Mouse (Mus musculus): ENCODE measurements around the gene Sult2b1. TPM values are rescaled to one million over a fixed set of nuclear protein-coding genes. Genes with fewer than 3 reads are reported as not detected.

The Sult2b1 gene
- total RNA-seq, 2 experiments from 2014 or later, result 11.4 to 13.8 TPM

DNA sequence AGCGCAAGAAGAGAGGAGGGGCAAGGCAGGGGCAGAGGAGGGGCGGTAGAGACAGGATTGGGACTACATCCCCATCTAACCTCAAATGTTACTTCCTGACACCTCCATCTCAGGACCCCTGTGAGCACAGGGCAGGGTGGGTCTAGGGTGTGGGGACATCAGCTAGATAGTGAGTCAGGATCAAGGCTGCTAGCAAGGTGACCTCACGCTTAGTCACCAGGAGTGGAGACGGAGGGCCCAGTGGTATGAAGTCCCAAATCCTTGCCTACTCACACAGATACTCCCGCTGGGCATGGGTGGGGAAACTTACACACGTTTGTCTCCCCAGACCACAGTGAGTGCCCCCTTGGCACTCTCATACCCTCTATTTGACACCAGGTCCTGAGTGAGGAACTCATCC, 18.1 kb upstream of the Sult2b1 start:
- intact Hi-C loops (cut with DNase I), result no loop called here
- no peak for DNase-seq (ENCODE audit: low spot score in 2 of 2)

DNA sequence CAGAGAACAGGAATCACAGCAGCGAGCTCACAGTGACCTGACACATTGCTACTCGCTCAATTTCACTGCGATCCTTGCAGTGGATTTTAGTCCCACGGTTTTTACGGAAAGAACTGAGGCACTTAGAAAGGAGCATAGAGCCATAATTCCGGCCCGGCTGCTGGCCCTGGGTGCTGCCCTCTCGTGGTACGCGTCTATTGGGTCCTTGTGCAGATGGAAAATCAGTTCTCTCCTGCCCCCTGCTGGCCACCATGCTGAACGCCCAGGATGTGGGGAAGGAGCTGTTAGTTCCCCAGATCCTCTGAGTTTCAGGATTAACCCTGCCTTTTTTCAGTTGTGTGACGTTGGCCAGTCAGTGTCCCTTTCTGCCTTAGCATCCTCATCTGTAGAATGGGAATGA, 16.9 kb upstream of the Sult2b1 start:
- DNase-seq (ENCODE audit: low spot score in 2 of 2), result peak; percentile 88 to 91
- intact Hi-C loops (cut with DNase I), result no loop called here

DNA sequence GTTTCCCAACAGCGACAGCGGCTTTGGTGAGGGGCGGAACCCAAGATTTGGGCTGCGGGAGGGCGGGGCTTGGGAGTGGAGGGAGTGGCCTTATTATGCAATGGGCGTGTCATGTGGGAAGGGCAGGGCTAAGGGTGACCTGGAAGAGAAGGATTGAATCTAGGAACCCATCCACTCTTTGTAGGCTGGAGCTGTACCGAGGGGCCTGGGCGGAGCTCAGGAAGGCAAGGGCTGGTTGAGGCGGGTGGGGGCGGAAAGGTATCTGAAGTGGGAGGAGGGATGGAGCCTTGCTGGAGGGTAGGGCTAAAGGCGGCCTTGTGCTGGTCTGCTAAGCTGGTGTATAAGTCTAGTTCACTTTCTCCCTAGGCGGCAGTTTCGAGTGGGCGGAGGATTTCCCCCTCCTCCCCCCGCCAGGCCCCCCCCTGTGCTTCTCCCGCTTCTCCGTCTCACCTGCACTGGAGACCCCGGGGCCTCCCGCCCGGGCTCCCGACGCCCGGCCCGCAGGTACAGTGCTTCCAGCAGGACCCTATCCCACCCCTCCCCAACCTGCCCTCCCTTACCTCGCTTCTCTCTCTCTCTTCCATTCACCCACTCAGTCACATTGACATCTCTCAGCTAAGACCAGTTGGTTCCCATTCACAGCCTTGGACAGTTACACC, 16.2 kb upstream of the Sult2b1 start:
- DNase-seq (ENCODE audit: low spot score in 2 of 2), result no peak
- intact Hi-C loops (cut with DNase I), result loop anchor here (1.0 kb wide), 1 partner anchor 61 kb away; no protein-coding TSS in a partner anchor

DNA sequence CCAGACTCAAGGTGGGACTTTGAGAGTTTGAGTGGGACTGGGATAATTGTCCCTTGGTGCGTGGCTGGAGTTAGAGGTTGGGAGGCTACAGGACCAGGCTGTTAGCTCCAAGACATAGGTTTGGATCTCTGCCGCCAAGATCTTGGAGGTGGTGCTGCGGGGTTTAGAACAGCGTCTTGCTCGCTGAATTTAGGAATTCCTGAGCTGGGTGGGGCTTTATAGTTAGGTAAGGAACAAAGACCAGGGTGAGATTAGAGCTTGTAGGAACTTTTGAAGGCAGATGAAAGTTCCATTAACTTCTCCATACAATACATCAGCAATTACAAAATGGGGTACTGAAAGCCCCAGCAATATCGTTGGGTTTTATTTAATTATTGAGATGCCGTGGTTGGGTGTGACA, 15.5 kb upstream of the Sult2b1 start:
- DNase-seq (ENCODE audit: low spot score in 2 of 2), result no peak
- intact Hi-C loops (cut with DNase I), result loop anchor here (1.0 kb wide), 1 partner anchor 61 kb away; no protein-coding TSS in a partner anchor

DNA sequence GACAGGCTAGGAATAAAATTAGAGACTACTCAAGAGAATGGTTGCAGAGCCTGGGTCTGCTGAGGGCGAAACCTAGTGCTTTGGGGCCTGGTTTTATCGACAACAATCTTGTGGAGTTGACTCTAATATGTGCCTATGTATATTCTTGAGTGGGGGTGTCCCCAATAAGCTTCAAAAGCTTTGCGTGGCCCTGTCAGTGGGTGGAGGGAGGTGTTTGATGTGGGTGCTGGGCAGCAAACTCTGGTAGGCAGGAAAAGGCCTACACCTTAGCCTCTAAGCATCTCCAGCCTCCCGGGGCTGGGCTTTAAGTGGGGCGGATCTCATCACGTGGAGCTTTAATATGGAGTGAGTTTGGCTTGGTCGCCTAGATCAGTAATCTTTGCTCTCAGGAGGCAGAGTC, 14.5 kb upstream of the Sult2b1 start:
- intact Hi-C loops (cut with DNase I), result no loop called here
- no peak for DNase-seq (ENCODE audit: low spot score in 2 of 2)

DNA sequence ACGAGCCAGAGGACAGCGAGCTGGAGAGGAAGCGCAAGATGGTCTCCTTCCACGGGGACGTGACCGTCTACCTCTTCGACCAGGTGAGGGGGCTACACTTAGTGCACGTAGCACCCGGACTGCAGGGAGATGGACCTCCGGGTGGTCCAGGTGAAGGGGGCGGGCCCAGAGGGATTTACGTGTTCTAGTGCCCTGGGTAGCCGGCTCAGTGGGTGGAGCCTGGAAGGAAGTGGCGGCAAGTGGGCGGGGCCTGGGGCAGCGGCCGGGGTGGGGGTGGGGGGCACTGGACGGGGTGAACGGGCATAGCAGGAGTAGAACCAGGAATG, 14.0 kb upstream of the Sult2b1 start:
- intact Hi-C loops (cut with DNase I), result no loop called here
- DNase-seq (ENCODE audit: low spot score in 2 of 2), result no peak

DNA sequence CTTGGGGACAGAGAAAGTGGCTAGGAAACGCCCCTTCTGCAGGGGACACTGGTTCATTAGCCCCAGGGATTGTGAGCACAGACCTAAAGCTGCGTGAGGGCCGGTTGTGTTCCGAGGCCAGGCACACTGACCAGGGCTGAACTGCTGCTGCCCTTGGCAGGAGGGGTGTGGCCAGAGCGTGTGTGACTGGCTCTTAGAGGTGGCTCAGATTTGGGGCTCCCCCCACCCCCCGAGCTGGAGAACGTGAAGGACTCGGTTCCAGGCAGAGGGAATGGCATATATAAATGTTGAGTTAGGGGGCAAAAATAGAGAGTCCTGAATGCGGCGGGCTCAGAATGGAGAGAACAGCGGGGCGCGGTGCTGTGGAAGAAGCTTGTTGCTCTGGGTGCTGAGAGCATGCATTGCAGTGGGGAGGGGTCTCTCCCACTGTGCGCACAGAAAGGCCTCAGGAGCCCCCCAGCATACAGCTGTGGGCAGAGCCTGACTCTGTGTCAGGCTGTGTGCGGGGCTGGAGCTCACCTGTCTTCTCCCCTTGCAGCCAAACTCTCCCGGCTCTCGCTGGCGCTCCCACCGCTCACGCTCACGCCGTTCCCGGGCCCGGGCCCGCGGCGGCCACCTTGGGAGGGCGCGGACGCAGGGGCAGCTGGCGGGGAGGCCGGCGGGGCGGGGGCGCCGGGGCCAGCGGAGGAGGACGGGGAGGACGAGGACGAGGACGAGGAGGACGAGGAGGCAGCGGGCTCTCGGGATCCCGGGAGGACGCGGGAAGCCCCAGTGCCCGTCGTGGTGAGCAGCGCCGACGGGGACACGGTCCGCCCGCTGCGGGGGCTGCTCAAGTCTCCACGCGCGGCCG, 13.4 kb upstream of the Sult2b1 start:
- intact Hi-C loops (cut with DNase I), result no loop called here
- DNase-seq (ENCODE audit: low spot score in 2 of 2), result no peak

DNA sequence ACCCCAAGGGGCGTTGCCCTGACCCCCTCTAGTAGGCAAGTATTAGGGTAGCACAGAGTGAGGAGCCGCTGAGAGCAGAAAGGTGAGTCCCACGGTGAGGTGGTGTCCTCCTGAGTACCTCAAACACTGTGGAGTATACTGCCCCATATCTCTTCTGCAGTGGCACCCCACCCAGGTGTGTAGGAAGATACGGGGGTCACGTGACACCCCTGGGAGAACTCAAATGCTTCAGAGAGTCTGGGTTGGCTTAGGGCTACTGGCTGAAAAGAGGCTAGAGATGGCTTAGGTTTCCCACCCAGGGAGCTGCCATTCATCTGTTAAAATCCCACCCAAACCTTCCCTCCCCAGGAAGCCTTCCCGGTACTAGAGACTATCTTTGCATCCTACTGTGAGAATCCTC, 12.5 kb upstream of the Sult2b1 start:
- DNase-seq (ENCODE audit: low spot score in 2 of 2), result no peak
- intact Hi-C loops (cut with DNase I), result no loop called here

DNA sequence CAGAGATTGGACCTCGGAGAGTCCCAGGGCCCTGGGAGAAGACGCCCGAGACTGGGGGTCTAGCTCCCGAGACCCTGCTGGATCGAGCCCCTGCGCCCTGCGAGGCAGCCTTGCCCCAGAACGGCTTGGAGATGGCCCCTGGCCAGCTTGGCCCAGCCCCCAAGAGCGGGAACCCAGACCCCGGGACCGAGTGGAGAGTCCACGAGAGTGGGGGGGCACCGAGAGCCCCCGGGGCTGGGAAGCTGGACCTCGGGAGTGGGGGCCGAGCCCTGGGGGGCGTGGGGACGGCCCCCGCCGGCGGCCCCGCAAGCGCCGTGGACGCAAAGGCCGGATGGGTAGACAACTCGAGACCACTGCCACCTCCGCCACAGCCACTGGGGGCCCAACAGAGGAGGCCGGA, 10.5 kb upstream of the Sult2b1 start:
- no peak for DNase-seq (ENCODE audit: low spot score in 2 of 2)
- intact Hi-C loops (cut with DNase I), result no loop called here

DNA sequence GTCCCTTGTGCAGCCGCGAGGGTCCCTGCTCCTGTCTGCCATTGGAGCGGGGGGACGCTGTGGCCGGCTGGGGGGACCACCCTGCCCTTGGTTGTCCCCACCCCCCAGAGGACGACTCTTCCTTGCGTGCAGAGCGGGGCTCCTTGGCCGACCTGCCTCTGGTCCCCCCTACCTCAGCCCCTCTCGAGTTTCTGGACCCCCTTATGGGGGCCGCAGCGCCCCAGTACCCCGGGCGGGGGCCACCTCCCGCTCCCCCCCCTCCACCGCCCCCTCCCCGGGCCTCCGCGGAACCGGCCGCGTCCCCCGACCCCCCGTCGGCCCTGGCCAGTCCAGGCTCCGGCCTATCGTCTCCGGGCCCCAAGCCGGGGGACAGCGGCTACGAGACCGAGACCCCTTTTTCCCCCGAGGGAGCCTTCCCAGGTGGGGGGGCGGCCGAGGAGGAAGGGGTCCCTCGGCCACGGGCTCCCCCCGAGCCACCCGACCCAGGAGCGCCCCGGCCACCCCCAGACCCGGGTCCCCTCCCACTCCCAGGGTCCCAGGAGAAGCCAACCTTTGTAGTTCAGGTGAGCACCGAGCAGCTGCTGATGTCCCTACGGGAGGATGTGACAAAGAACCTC, 9.6 kb upstream of the Sult2b1 start:
- intact Hi-C loops (cut with DNase I), result no loop called here
- no peak for DNase-seq (ENCODE audit: low spot score in 2 of 2)

DNA sequence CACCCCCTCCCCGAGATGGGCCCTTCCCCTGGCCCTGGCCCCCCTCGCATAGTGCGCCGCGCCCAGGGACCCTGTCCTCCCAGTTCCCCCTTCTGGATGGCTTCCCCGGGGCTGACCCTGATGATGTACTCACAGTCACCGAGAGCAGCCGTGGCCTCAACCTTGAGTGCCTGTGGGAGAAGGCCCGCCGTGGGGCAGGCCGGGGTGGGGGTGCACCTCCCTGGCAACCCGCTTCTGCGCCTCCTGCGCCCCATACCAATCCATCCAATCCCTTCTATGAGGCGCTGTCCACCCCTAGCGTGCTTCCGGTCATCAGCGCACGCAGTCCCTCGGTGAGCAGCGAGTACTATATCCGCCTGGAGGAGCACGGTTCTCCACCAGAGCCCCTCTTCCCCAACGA, 8.8 kb upstream of the Sult2b1 start:
- intact Hi-C loops (cut with DNase I), result no loop called here
- no peak for DNase-seq (ENCODE audit: low spot score in 2 of 2)

DNA sequence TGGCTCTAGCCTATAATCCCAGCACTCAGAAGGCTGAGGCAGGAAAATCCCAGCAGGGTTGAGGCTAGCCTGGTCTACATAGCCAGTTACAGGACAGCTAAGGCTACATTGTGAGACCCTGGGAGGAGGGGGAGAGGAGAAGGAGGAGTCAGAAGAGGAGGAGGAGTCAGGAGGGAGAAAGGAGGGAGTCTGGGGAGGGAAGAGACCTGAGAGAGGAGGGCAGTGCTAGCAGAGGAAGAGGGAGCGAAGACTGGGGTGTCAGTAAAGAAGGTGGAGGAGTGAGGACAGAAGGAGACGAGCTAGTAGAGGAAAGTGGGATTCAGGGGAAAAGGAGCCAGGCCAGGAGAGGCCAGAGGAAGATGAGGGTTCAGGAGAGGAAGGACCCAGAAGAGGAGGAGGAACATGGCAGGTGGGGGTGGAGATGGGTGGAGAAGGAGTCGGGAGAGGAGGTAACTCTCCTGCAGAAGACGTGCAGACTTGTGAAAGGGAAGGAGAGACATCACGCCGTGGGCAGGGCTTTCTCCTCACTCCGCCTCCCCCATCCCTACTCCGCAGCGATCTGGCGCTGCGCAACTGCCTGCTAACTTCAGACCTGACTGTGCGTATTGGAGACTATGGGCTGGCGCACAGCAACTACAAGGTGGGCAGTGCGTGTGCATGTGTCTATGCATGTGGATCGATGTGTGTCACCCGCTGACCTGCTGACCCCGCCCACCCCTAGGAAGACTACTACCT, 7.5 kb upstream of the Sult2b1 start:
- DNase-seq (ENCODE audit: low spot score in 2 of 2), result peak in 1 of 2 experiments; percentile 27
- intact Hi-C loops (cut with DNase I), result no loop called here

DNA sequence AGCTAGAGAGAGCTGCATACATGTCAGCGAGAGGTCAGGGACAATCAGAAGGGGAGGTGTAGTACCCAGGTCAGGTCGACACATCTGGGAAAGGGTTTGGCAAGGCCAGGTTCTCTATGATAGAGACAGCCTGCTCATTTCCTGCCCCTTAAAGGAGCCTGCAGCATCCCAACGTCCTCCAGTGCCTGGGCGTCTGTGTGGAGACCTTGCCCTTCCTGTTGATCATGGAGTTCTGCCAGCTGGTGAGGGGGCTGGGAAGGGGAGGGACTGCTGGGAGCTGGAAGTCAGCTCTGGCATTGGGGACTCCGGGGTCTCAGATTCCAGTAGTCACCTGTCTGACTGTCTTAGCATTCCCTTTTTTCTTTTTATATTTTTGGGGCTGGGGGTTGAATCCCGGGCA, 6.3 kb upstream of the Sult2b1 start:
- intact Hi-C loops (cut with DNase I), result no loop called here
- DNase-seq (ENCODE audit: low spot score in 2 of 2), result no peak

DNA sequence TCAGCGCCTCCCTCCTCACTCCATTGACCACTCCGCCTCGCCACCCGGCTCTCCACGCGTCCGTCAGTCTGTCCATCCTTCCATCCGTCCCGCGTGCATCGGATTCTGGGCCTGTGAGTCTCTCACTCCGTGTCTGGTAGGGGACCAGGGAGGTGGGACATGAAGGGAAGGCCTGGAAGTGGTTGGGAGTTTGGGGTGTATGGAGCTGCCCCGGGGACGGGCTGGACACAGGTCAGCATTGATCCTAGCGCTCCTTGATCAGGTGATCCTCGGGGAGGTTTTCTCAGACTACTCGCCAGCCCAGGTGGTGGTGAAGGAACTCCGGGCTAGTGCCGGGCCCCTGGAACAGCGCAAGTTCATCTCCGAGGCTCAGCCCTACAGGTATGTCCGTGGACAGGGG, 3.2 kb upstream of the Sult2b1 start:
- peak in 1 of 2 experiments; percentile 6 for DNase-seq (ENCODE audit: low spot score in 2 of 2)
- intact Hi-C loops (cut with DNase I), result no loop called here

DNA sequence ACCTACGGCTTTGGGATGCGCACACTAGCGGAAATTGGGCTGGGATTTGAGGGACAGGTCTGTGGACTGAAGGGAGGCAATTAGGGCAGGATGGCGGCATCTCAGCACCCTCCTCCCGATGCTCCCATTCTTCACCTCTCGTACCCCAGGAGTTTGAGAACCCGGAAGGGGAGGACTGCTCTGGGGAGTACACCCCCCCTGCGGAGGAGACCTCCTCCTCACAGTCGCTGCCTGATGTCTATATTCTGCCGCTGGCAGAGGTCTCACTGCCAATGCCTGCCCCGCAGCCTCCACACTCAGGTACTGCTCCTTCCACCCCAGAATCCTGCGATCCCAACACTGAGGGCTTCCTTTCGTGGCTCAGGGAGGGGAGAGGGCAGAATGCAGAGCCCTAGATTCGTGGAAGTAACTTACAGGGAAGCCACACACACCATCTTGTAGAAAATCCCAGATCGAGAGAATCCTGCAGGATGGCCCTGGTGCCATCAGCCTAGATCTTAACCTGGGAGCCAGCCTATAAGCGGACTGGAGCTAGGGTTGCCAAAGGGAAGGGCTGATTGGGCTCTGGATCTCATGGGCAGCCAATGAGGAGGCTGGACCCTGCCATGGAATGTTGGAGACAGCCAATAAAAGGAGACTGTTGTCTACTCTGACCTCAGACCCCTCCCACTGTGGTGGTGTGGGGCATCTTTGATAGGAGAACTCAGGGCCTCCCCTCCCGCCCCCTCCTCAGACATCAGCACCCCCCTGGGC, 2.4 kb upstream of the Sult2b1 start:
- intact Hi-C loops (cut with DNase I), result no loop called here
- DNase-seq (ENCODE audit: low spot score in 2 of 2), result peak in 1 of 2 experiments; percentile 50

DNA sequence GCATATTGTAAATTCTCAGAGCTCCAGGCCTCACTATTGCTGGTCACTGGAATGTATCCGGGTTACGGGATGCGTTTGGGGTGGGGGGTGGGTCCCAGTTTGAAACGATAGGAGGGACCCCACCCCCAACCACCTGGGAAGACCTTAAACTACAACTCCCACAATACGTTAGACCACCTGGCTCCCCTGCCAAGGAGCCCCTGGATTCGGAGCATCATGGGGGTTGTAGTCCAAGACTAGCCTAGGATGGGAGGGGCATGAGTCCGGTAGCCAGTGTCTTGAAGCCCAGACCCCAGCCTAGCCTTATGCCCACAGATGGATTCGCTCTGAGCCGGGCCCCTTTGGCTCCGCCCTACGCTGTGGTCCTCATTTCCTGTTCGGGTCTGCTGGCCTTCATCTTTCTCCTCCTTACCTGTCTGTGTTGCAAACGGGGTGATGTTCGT, 1.7 kb upstream of the Sult2b1 start:
- peak in 1 of 2 experiments; percentile 34 for DNase-seq (ENCODE audit: low spot score in 2 of 2)
- intact Hi-C loops (cut with DNase I), result no loop called here

DNA sequence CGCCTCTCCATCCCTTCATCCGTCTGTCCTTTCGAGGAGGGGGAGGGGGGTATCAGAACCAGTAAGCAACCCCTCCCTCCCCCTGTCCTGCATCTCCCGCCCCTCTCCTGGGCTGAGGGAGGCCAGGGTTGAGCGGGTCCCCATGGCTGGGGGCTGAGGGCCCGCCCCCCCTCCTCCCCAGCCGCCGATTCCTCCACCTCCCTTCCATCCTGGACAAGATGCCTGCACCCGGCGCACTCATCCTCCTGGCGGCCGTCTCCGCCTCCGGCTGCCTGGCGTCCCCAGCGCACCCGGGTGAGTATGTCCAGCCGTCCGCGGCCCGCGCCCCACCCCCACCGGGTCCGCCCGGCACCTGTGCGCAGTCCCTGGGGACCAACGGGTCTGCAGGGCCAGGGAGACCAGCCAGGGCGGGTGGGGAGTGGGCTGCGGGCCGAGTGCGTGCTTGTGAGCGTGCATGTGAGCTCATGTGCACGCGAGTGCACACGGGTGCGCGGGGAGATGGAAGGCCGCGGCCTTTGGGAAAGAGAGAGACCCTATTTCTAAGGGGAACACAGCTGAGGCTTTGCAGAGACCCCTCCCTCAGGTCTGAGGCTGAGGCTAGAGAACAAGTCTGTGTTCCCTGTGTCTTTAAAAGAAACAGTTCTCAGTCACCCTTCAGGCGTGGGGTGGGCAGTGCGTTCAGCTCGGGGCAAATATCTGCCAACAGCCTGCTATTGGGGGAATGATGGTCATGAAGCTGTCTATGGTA, 1.1 kb upstream of the Sult2b1 start:
- intact Hi-C loops (cut with DNase I), result no loop called here
- no peak for DNase-seq (ENCODE audit: low spot score in 2 of 2)

DNA sequence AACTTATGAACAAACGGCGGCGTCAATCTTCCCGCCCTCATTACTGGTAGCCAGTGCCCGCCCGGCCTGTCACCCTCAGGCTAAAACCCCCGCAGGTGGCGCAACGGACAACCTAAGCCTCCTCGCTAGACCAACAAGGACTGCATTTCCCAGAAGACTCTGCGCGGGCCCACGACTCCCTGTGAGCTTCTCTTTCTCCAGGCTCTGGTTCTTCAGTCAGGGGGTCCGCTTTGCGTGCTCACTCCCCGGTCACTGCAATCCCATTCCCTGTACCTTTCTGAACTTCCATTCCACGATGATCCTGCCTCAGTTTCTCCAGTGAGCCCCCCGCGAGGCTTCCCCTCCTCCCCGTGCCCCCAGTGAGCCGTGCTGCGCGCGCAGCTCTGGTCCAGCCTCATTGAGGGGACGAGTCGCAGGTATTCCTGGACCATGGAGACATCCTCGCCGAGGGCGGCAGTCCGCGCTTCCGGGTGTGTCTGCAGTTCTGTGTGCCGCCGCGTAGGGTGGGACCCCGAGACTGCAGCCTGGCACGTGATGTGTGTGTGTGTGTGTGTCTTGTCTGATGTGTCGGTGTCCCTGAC, 868 bp downstream of the Sult2b1 start, which contains the start of gene Lmtk3:
Gene Lmtk3 (plus strand): TSS at position 228 of the 581 bp plus-strand sequence.
- intact Hi-C loops (cut with DNase I), result loop anchor here (1.0 kb wide), 1 partner anchor 41 kb away; no protein-coding TSS in a partner anchor
- DNase-seq (ENCODE audit: low spot score in 2 of 2), result peak; percentile 84 to 87
